Mouse (Mus musculus) left cerebral cortex, postnatal 25 days (tissue): Measurements from ENCODE around the gene Nxph4. TPM values are rescaled to one million over a fixed set of nuclear protein-coding genes. Genes with fewer than 3 reads are reported as not detected.
A peak's percentile ranks its signal among the peaks of the same experiment; 100 is the strongest.

Source experiments
- DNase-seq, 2 experiments: peaks; one replicate each; pipeline ENCODE4 v3.0.0; 2022; ENCODE audit warnings: low spot score in 2 of 2, mixed read lengths in 1 of 2
- intact Hi-C: fragments of 180-260 bp; cut with DNase I; formaldehyde crosslinking; loops from one replicate; pipeline ENCODE4 v1.15.1; 2025
- total RNA-seq, 2 experiments: library from RNA; stranded (reverse); gene quantifications; 2 replicates each; pipeline ENCODE4 v1.2.3; 2021

Gene Nxph4
- 1 to 10 TPM; 5.5 to 6.9 TPM for total RNA-seq

- intact Hi-C loops: no loop called here
- no peak for DNase-seq
Measured at GRCm38 (mm10) chr10:127534036-127534928, at the start of gene Nxph4. TSS of gene Nxph4 (minus strand) at chr10:127534559.

GRCm38 (mm10) chr10:127583649-127584048, 49.3 kb upstream of the Nxph4 start:
- DNase-seq: no peak
- intact Hi-C loops: no loop called here

DNA sequence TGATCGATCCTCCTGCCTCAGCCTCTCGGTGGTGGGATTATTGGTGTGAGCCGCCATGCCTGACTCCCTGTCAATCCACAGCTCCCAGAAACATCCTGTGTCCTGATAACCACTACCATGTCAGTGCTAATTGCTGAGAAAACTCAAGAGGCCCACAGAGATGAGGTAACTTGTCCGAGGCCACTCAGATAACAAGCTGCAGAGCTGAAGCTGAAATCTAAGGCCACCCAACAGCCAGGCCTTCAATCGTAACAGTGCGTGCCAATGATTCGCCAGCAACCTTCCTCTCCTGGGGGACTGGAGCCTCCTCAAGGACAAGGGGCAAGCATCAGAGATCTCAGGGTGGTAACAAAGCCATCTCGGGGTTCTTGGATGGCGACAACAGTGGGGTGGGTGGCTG, 46.9 kb upstream of the Nxph4 start:
- intact Hi-C loops: no loop called here
- DNase-seq: no peak

GRCm38 (mm10) chr10:127577982-127578381, 43.6 kb upstream of the Nxph4 start:
- intact Hi-C loops: no loop called here
- no peak for DNase-seq

DNA sequence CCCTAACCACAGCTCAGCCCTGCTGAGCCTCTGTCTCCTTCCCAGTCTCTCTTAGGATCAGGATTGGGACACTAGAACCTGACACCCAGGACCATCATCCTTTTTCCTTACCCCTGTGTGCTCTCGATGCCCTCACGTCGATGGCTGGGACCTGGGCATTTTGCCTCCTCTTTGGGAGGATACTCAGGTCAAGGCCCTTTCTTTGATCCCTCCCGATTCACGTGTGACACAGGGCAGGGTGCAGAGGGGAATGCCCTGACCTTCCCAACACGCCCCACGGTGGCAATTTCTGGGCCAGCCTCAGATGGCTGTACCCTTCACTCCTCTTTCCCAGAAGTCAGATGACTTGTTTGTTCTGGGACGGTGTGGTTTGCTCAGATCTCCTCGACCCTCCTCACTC, 42.8 kb upstream of the Nxph4 start:
- no peak for DNase-seq

DNA sequence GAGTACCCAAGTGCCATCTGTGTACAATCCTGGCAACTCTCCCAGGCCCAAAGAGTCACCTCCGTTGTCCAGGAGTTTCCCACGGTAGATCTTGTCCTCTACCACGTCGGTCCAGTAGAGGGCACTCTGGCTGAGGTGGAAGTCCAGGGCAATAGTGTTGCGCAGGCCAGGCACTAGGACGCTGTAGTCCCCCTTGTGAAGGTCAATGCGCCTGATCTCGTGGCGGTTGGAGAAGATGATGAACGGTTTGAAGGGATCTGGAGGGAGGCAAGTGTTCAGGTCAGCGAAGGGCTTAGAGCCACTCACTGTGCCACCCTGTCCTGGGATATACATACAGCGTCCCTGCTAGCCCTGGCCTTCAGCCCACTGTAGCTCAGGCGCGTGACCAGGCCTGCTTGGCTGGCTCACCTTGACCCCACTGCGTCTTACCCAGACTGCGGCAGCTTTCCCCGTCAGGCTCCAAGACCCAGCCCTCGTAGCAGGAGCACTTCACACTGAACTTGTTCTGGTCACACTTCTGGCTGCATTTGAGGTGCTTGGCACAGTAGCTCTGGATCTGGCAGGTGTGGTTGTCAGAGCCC, 42.1 kb upstream of the Nxph4 start:
- DNase-seq: peak in 1 of 2 experiments; percentile 54
- intact Hi-C loops: no loop called here

More for the DNA sequence above, 42.8 kb upstream of the Nxph4 start:
- intact Hi-C loops: no loop called here

DNA sequence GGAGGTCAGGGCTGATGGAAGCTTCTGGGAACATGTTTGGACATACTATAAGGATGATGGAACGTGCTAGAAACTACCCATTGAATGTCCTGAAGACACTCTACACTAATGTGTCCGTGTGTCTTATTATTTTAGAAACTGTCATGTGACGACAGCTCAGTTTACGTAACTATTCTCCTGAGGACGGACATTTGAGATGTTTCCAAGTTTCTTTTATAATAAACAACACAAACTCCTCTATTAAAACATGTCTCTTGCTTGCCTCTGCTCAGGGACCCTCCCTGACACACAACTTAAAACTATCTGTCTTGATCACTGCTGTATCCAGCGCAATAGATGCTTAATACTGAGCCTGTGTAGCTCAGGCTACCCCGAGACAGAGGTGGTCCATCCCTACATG, 41.4 kb upstream of the Nxph4 start:
- intact Hi-C loops: no loop called here
- DNase-seq: no peak

- intact Hi-C loops: no loop called here
- DNase-seq: no peak
Measured at GRCm38 (mm10) chr10:127572281-127572680, 37.9 kb upstream of the Nxph4 start.

GRCm38 (mm10) chr10:127570937-127571641, 36.7 kb upstream of the Nxph4 start:
- DNase-seq: no peak
- intact Hi-C loops: no loop called here

- intact Hi-C loops: no loop called here
Measured at GRCm38 (mm10) chr10:127570384-127570783, 36.0 kb upstream of the Nxph4 start.

DNA sequence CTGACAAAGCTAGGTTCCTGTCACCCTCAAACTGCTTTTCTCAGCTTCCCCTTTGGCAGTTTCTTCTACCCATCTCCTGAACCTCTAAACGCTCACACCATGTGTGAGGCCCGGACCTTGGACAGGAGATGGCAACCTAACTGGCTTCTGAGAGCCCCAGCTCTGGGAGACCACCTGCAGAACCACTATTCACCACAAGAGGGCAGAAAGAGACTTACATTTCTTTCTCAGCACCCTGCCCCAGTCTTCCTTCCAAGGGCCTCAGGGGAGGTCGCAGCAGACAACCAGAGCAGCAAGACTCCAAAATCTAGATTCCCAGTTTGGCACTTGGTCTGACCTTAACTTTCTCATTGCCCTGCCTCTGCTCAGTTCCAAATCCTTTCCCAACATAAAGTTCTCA, 35.1 kb upstream of the Nxph4 start:
- peak; percentile 67 to 69 for DNase-seq
- intact Hi-C loops: loop anchor here (2.0 kb wide), 1 partner anchor 53 kb away; no protein-coding TSS in a partner anchor

More at GRCm38 (mm10) chr10:127570384-127570783, 36.0 kb upstream of the Nxph4 start:
- no peak for DNase-seq

DNA sequence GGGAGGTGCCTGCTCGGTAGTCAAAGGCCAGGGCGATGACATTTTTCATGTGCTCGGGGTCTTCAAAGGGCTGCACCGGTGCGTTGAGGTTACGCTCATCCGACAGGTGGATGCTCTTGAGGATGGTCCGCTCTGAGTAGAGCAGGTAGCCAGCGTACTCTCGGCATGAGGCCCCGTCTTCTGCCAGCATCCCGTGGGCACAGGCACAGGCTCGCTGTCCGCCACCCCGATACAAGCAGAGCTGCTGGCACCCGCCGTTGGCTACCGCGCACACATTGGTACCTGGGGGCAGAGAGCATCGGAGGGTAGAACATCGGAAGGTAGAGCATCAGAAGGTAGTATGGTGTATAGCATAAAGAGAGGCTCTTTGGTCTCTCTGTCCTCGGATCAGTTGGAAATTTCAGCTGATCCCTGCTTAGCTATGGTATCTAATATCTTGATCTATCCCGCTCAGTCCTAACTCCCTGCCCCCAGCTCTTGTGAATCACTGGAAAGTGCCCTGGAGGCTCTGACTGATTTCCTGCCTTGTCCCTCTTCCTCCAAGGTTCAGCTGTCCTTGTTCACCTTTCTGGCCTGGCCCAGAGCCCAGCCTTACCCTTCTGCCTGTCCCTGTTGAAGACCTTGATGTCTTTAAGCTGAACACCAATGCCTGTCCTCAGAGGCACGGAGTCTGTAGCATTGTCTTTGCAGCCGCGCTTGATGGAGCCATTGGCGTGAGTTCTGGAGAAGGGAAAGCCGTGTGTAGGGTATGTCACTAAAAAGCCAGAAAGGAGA, 32.4 kb upstream of the Nxph4 start:
- DNase-seq: no peak
- intact Hi-C loops: no loop called here

GRCm38 (mm10) chr10:127564301-127564700, 29.9 kb upstream of the Nxph4 start:
- peak in 1 of 2 experiments; percentile 58 for DNase-seq
- intact Hi-C loops: no loop called here

DNA sequence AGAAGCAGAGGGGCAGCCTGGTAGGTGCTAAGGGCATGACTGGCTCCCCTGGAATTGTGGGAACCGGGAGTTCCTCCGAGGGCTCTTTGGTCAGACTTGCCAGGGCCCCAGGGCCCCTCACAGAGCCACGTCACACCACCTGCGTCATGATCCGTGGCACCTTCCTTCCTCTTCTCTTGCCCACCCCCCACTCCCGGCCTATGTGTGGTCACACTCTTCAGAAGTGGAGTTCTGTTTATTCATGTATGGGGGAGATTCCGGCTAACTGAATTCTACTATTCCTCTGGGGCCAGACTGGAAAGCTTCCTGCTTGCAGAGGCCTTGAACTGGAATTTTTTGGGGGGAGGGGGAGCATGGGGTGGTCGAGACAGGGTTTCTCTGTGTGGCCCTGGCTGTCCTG, 29.5 kb upstream of the Nxph4 start:
- intact Hi-C loops: no loop called here
- no peak for DNase-seq

- no peak for DNase-seq
- intact Hi-C loops: no loop called here
Measured at GRCm38 (mm10) chr10:127561145-127561544, 26.8 kb upstream of the Nxph4 start.

GRCm38 (mm10) chr10:127557397-127557796, 23.0 kb upstream of the Nxph4 start:
- intact Hi-C loops: no loop called here
- DNase-seq: no peak

GRCm38 (mm10) chr10:127555703-127556102, 21.3 kb upstream of the Nxph4 start:
- intact Hi-C loops: no loop called here
- no peak for DNase-seq

GRCm38 (mm10) chr10:127549892-127550291, 15.5 kb upstream of the Nxph4 start:
- no peak for DNase-seq
- intact Hi-C loops: no loop called here

GRCm38 (mm10) chr10:127548236-127548635, 13.9 kb upstream of the Nxph4 start:
- no peak for DNase-seq

DNA sequence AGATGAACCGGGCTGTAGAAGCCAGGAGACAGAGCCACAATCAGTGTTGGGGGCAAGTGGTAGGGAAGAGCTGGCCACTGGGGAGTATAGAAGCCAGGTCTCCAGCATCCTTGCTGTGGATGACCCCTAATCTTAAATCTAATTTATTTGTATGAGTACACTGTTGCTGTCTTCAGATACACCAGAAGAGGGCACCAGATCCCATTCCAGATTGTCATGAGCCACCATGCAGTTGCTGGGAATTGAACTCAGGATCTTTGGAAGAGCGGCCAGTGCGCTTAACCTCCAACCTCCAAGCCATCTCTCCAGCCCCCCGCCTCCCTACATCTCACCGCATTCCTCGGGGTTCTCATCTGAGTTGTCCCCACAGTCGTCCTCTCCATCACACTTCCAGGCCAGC, 12.1 kb upstream of the Nxph4 start:
- DNase-seq: no peak
- intact Hi-C loops: no loop called here

More at GRCm38 (mm10) chr10:127548236-127548635, 13.9 kb upstream of the Nxph4 start:
- intact Hi-C loops: no loop called here
